In genomic region chr6:124856916-124857839, GRCm38 (mm10) we compare ENCODE assay signal across 8 mouse cellular contexts. TPM values are rescaled to one million over a fixed set of nuclear protein-coding genes. Genes with fewer than 3 reads are reported as not detected.
DNase-seq lines count a peak whose midpoint lies in the region; ATAC-seq and TF ChIP-seq lines count a peak whose summit lies in the region.

Gene P3h3, minus strand, starts transcription at chr6:124857752.

- peak within 1 kb of the TSS; percentile 68 for H3K4me2 ChIP-seq in forebrain, embryonic 15.5 days (replicated peaks)
- H3K4me2 ChIP-seq in neural tube, embryonic 15.5 days = peak within 1 kb of the TSS; percentile 63

- peak within 1 kb of the TSS; percentile 82 for H3K4me3 ChIP-seq in E14TG2a.4 (replicated peaks; ENCODE audit: low read length)
- peak within 1 kb of the TSS; percentile 82 for H3K4me3 ChIP-seq in forebrain, embryonic 15.5 days
- H3K4me3 ChIP-seq in lung, adult 2 months (replicated peaks; ENCODE audit: extremely low read depth, low read depth, low read length) = peak within 1 kb of the TSS; percentile 48
- H3K4me3 ChIP-seq in neural tube, embryonic 15.5 days (replicated peaks) = peak within 1 kb of the TSS; percentile 55

- no peaks in the 10 kb centered on the region for H3K9me3 ChIP-seq in E14TG2a.4 (ENCODE audit: low read length)
- H3K9me3 ChIP-seq in forebrain, embryonic 15.5 days = no peaks in the 10 kb centered on the region
- no peaks in the 10 kb centered on the region for H3K9me3 ChIP-seq in neural tube, embryonic 15.5 days (replicated peaks)

- TF ChIP-seq CTCF in E14TG2a.4 (conservative IDR thresholded peaks at IDR 0.05; ENCODE audit: low read length) = peak; percentile 39
- no peak; the same call in 1 of the 2 replicates for TF ChIP-seq CTCF in lung, adult 2 months (IDR thresholded peaks at IDR 0.05; ENCODE audit: insufficient read depth, low read length)

- TF ChIP-seq POLR2A in lung, adult 2 months (IDR thresholded peaks at IDR 0.05; ENCODE audit: borderline replicate concordance, extremely low read depth, low read depth, low read length) = peak; percentile 35; the same call in 1 of the 2 replicates

- peak within 1 kb of the TSS; percentile 97 for H3K9ac ChIP-seq in forebrain, embryonic 15.5 days (replicated peaks)
- H3K9ac ChIP-seq in neural tube, embryonic 15.5 days (replicated peaks) = peak within 1 kb of the TSS; percentile 77

- ATAC-seq in forebrain, embryonic 15.5 days (replicated peaks) = peak; percentile 86
- ATAC-seq in neural tube, embryonic 15.5 days (ENCODE audit: low FRiP score) = peak; percentile 91

- intact Hi-C loops in heart, postnatal 14 days (cut with DNase I) = loop anchor here (10.0 kb wide), 1 partner anchor 108 kb away; the partner anchor contains the start of gene Cops7a

- peak; percentile 32 for DNase-seq in c-Kit-positive CD71-positive TER-119-negative erythroid progenitor cells, embryonic 14.5 days (ENCODE audit: low read depth)
- DNase-seq in heart, postnatal 14 days = peak; percentile 82 to 86
- peak; percentile 83 to 84 for DNase-seq in layer of hippocampus, adult 18-20 months (ENCODE audit: low spot score in 2 of 2)
- peak; percentile 67 for DNase-seq in lung, adult 2 months
- DNase-seq in testis, postnatal 10 days (ENCODE audit: low spot score) = peak; percentile 86

- peaks cover 56% of the 10 kb centered on the region for H3K27me3 ChIP-seq in E14TG2a.4 (ENCODE audit: insufficient read depth, low read length)
- no peaks in the 10 kb centered on the region for H3K27me3 ChIP-seq in forebrain, embryonic 15.5 days
- H3K27me3 ChIP-seq in neural tube, embryonic 15.5 days (replicated peaks) = no peaks in the 10 kb centered on the region

- H3K27ac ChIP-seq in forebrain, embryonic 15.5 days (replicated peaks) = peak within 1 kb of the TSS; percentile 99
- H3K27ac ChIP-seq in neural tube, embryonic 15.5 days (replicated peaks) = peak within 1 kb of the TSS; percentile 95

- peaks cover 73% of the 10 kb centered on the region for H3K4me1 ChIP-seq in E14TG2a.4 (replicated peaks; ENCODE audit: low read depth, low read length)
- peaks cover 48% of the 10 kb centered on the region for H3K4me1 ChIP-seq in forebrain, embryonic 15.5 days
- no peaks in the 10 kb centered on the region; the same call in 1 of the 2 replicates for H3K4me1 ChIP-seq in lung, adult 2 months (ENCODE audit: control insufficient read depth, insufficient read depth, low read length)
- H3K4me1 ChIP-seq in neural tube, embryonic 15.5 days = peaks cover 63% of the 10 kb centered on the region

- no peaks in the 10 kb centered on the region for H3K36me3 ChIP-seq in E14TG2a.4 (ENCODE audit: insufficient read depth, low read length)
- H3K36me3 ChIP-seq in forebrain, embryonic 15.5 days = peaks cover 7% of the 10 kb centered on the region; the same call in 1 of the 2 replicates
- peaks cover 35% of the 10 kb centered on the region for H3K36me3 ChIP-seq in neural tube, embryonic 15.5 days

- WGBS in forebrain, embryonic 15.5 days = under 1% methylated on average over 81 of the region's 86 CpGs
- 3% methylated on average over 86 of the region's 86 CpGs for WGBS in lung, adult 2 months
- WGBS in neural tube, embryonic 15.5 days = under 1% methylated on average over 83 of the region's 86 CpGs

RNA-seq across cellular contexts. Expression of gene P3h3, which starts in this region (rescaled TPM):
- 15.3 and 15.7 TPM in 2 replicates for polyA plus RNA-seq in forebrain, embryonic 15.5 days (2015; fragmentation: Nextera tagmentation; extraction: Ambion mirVana)
- total RNA-seq in heart, postnatal 14 days (2021) = 10 to 100 TPM; 17.9 to 19.5 TPM
- total RNA-seq in layer of hippocampus, adult 18-20 months (2021) = 10 to 100 TPM; 29.5 to 30.9 TPM
- polyA plus RNA-seq in lung, adult 2 months (2012; rRNA removed) = 34.9 and 42.1 TPM in 2 replicates
- 22.2 and 24.0 TPM in 2 replicates for polyA plus RNA-seq in neural tube, embryonic 15.5 days (2015; fragmentation: Nextera tagmentation; extraction: Ambion mirVana)

Comparison
In these comparisons a context has a peak if more than half of its experiments do, and no peak if none do; other contexts are left out.
1. Peak in every context shown above with its lines: DNase-seq, ATAC-seq, H3K4me3 ChIP-seq and H3K27ac ChIP-seq.
2. DNase-seq: peak in every context shown above with its lines; median percentile 86 in testis, postnatal 10 days; 84 in heart, postnatal 14 days; 84 in layer of hippocampus, adult 18-20 months; 67 in lung, adult 2 months; 32 in c-Kit-positive CD71-positive TER-119-negative erythroid progenitor cells, embryonic 14.5 days.